ENCODE assay signal across 11 mouse cellular contexts in the genomic region with DNA sequence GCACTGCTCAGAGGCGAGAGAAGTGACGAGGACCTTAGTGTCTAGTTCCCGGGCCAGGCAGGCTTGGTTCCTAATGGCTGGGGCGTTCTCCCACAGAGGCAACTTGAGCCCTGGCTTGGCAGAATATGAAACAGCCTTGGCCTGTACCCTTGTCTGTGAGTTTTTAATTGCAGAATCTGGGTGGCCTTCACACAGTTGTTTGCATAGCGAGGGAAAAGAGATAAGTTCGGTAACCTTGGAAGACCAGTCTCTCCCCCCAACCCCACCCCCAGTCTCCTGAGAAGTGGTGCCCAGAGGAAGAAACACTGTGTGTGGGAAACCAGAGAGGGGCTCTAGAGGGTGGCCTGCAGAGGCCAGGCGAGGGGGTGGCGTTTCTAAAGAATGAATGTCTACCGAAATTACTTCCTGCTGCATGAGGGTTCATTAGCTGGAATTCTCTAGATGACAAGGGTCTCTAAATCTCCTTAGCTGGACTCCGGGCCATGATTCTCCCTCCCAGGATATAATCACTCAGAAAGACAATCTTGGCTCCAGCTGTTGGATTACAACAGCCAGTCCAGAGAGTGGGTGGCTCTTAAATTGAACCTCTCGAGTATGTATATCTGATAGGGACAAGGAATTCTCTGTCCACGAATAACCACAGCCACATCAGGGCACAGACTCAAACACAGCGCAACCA.
DNase-seq lines count a peak whose midpoint lies in the region; ATAC-seq lines count a peak whose summit lies in the region.
"Had no signal": no experiment of that assay in that cellular context is flagged by ENCODE, and none has a peak within 500 bp of the region (broad histone marks: within the 10 kb centered on the region; RNA-seq: fewer than 3 reads in every experiment).

No protein-coding gene starts in this region.

- H3K27me3 ChIP-seq in forebrain, embryonic 10.5 days (ENCODE audit: poor library complexity, severe bottlenecking): no peaks in the 10 kb centered on the region
- H3K27me3 ChIP-seq in forebrain, embryonic 12.5 days: no peaks in the 10 kb centered on the region
- no peaks in the 10 kb centered on the region for H3K27me3 ChIP-seq in limb, embryonic 13.5 days
- H3K27me3 ChIP-seq: heart, embryonic 15.5 days; neural tube, embryonic 12.5 days had no signal

- H3K9ac ChIP-seq in forebrain, embryonic 12.5 days: no peak overlapping the region
- no peak overlapping the region for H3K9ac ChIP-seq in limb, embryonic 13.5 days
- H3K9ac ChIP-seq: heart, embryonic 15.5 days; neural tube, embryonic 12.5 days had no signal

- H3K36me3 ChIP-seq in forebrain, embryonic 10.5 days (replicated peaks): no peaks in the 10 kb centered on the region
- no peaks in the 10 kb centered on the region for H3K36me3 ChIP-seq in forebrain, embryonic 12.5 days (replicated peaks)
- H3K36me3 ChIP-seq in limb, embryonic 13.5 days: no peaks in the 10 kb centered on the region
- H3K36me3 ChIP-seq: heart, embryonic 15.5 days; neural tube, embryonic 12.5 days had no signal

- 80% methylated on average over 13 of the region's 13 CpGs for WGBS in forebrain, embryonic 10.5 days
- 67% methylated on average over 13 of the region's 13 CpGs for WGBS in forebrain, embryonic 12.5 days
- WGBS in limb, embryonic 13.5 days: 32% methylated on average over 13 of the region's 13 CpGs

- H3K4me2 ChIP-seq in forebrain, embryonic 12.5 days: no peak overlapping the region
- 0 out of 2 replicates have a peak overlapping the region, but pooled peaks have one; percentile 9 for H3K4me2 ChIP-seq in limb, embryonic 13.5 days (replicated peaks)
- H3K4me2 ChIP-seq: heart, embryonic 15.5 days; neural tube, embryonic 12.5 days had no signal

- H3K9me3 ChIP-seq in forebrain, embryonic 10.5 days: no peaks in the 10 kb centered on the region
- H3K9me3 ChIP-seq in forebrain, embryonic 12.5 days: no peaks in the 10 kb centered on the region
- H3K9me3 ChIP-seq in limb, embryonic 13.5 days: no peaks in the 10 kb centered on the region
- H3K9me3 ChIP-seq: heart, embryonic 15.5 days; neural tube, embryonic 12.5 days had no signal

- H3K4me1 ChIP-seq in forebrain, embryonic 10.5 days: peaks cover 11% of the 10 kb centered on the region
- no peaks in the 10 kb centered on the region for H3K4me1 ChIP-seq in forebrain, embryonic 12.5 days
- peaks cover 12% of the 10 kb centered on the region for H3K4me1 ChIP-seq in limb, embryonic 13.5 days
- H3K4me1 ChIP-seq: neural tube, embryonic 12.5 days had no signal

- H3K27ac ChIP-seq in forebrain, embryonic 10.5 days: peak overlapping the region; percentile 51; the same call in 1 of the 2 replicates
- no peak overlapping the region for H3K27ac ChIP-seq in forebrain, embryonic 12.5 days
- peak overlapping the region; percentile 17; the same call in 1 of the 2 replicates for H3K27ac ChIP-seq in limb, embryonic 13.5 days
- H3K27ac ChIP-seq: heart, embryonic 15.5 days; neural tube, embryonic 12.5 days had no signal

- H3K4me3 ChIP-seq in forebrain, embryonic 10.5 days: no peak overlapping the region
- no peak overlapping the region for H3K4me3 ChIP-seq in forebrain, embryonic 12.5 days (replicated peaks)
- H3K4me3 ChIP-seq in limb, embryonic 13.5 days: no peak overlapping the region
- H3K4me3 ChIP-seq: heart, embryonic 15.5 days; neural tube, embryonic 12.5 days had no signal

- no peak for DNase-seq in forebrain, embryonic 10.5 days (ENCODE audit: extremely low spot score, low spot score)
- DNase-seq in urinary bladder, postnatal 14 days (ENCODE audit: low spot score): peak; percentile 36
- no peak for DNase-seq in urinary bladder, postnatal 10 days (ENCODE audit: low spot score)
- no peak for DNase-seq in right cerebral cortex, adult 18-20 months
- no peak for DNase-seq in frontal cortex, postnatal 36 days (ENCODE audit: low spot score in 2 of 2)
- DNase-seq: thymus, adult 18-20 months had no signal

- no peak for ATAC-seq in forebrain, embryonic 12.5 days (ENCODE audit: low FRiP score)
- ATAC-seq in limb, embryonic 13.5 days (ENCODE audit: low FRiP score, low read depth): peak; percentile 66
- no peak for ATAC-seq in frontal cortex, adult (ENCODE audit: low TSS enrichment)
